Mouse (Mus musculus) gastrocnemius, postnatal 4 days (tissue): ENCODE measurements at regions not wholly inside any gene's neighbourhood (a gene's known extent, or its start where the extent isn't known, plus 50 kb on each side); places are given as distances from the start of the nearest gene placed in this dataset.

Source experiments
- DNase-seq, 2 experiments: peaks; one replicate each; pipeline ENCODE4 v3.0.0; 2021 to 2022; ENCODE audit warnings: low spot score in 2 of 2, mixed read lengths in 2 of 2

- DNase-seq, result no peak
These were observed 205.7 kb upstream of the Hhip start for GRCm38 (mm10) chr8:80263468-80263945.

- DNase-seq, result no peak
These were observed 205.1 kb upstream of the Hhip start for GRCm38 (mm10) chr8:80262911-80263310.

GRCm38 (mm10) chr8:80253541-80253940 lies 195.7 kb upstream of the Hhip start:
- no peak for DNase-seq

- DNase-seq, result no peak
These were observed 193.8 kb upstream of the Hhip start for GRCm38 (mm10) chr8:80251595-80251994.

GRCm38 (mm10) chr8:80250305-80251161 lies 192.7 kb upstream of the Hhip start:
- no peak for DNase-seq

GRCm38 (mm10) chr8:80249762-80250161 lies 192.0 kb upstream of the Hhip start:
- DNase-seq, result no peak

- DNase-seq, result no peak
These were observed 182.1 kb upstream of the Hhip start for GRCm38 (mm10) chr8:80239879-80240278.

GRCm38 (mm10) chr8:80210361-80210760 lies 152.6 kb upstream of the Hhip start:
- DNase-seq, result no peak

- DNase-seq, result no peak
These were observed 147.2 kb upstream of the Hhip start for GRCm38 (mm10) chr8:80204678-80205654.

- DNase-seq, result no peak
These were observed 146.2 kb upstream of the Hhip start for GRCm38 (mm10) chr8:80203769-80204677.

GRCm38 (mm10) chr8:80197680-80198079 lies 139.9 kb upstream of the Hhip start:
- DNase-seq, result no peak

- DNase-seq, result no peak
These were observed 132.7 kb upstream of the Hhip start for GRCm38 (mm10) chr8:80190510-80190908.

- DNase-seq, result no peak
These were observed 132.1 kb upstream of the Hhip start for GRCm38 (mm10) chr8:80189797-80190509.

GRCm38 (mm10) chr8:80185286-80185685 lies 127.5 kb upstream of the Hhip start:
- DNase-seq, result no peak

- DNase-seq, result no peak
These were observed 110.9 kb upstream of the Hhip start for GRCm38 (mm10) chr8:80168688-80169087.

GRCm38 (mm10) chr8:80149458-80150083 lies 91.8 kb upstream of the Hhip start:
- DNase-seq, result no peak

GRCm38 (mm10) chr8:80147929-80148328 lies 90.1 kb upstream of the Hhip start:
- no peak for DNase-seq

- DNase-seq, result no peak
These were observed 80.7 kb upstream of the Hhip start for GRCm38 (mm10) chr8:80138481-80138880.

- no peak for DNase-seq
These were observed 62.7 kb upstream of the Hhip start for GRCm38 (mm10) chr8:80120378-80120965.
